Mouse (Mus musculus) olfactory bulb, adult 2 months (tissue): Measurements from ENCODE around the gene Unc5b.

Experiments used
- CTCF ChIP-seq: fragments of 200-500 bp; IDR thresholded peaks from 2 replicates; pipeline ENCODE4 v1.5.1; 2012; ENCODE audit warnings: low read depth, mild to moderate bottlenecking, low read length, moderate library complexity; ENCODE audit not compliant: insufficient read depth
- POLR2A ChIP-seq: fragments of 200-500 bp; IDR thresholded peaks from 2 replicates; pipeline ENCODE4 v1.6.1; 2012; ENCODE audit warnings: mild to moderate bottlenecking, low read depth, low read length, moderate library complexity; ENCODE audit not compliant: insufficient read depth

DNA sequence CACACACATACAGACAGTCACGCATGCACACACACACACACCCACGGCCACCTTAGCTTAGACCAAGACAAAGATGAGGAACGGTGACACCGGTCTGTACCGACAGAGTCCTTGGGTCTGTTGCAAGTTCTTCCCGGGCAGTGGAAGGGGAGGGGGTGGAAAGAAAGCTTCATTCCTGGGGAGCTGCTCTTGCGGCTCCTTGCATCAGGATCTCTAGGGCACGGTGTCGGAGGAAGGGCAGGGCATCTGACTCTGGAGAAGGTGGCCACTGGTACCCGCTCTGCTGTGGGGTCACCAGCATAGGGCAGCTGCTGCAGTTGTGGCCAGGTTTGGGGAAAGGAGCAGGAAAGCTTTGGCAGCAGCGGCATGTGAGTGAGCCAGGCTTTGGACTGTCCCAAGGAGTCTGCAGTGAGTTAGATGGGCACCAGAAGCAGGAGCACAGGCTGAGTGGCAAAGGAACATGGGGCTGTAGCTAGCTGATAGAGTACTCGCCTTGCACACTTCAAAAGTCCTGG is 29.4 kb downstream of the Unc5b start:
- no peak for TF ChIP-seq POLR2A
- TF ChIP-seq CTCF: no peak
